ENCODE assay signal across 8 mouse cellular contexts in genomic region chr16:24218162-24218849, GRCm38 (mm10).
DNase-seq lines count a peak whose midpoint lies in the region; ATAC-seq and TF ChIP-seq lines count a peak whose summit lies in the region.
"Had no signal": no experiment of that assay in that cellular context is flagged by ENCODE, and none has a peak within 500 bp of the region (broad histone marks: within the 10 kb centered on the region; RNA-seq: fewer than 3 reads in every experiment).

No protein-coding gene starts in this region.

- peak; percentile 44 for DNase-seq in thymus, adult 2 months
- DNase-seq in thymus, adult 18-20 months: no peak
- peak; percentile 47 for DNase-seq in limb, embryonic 10.5 days (ENCODE audit: low spot score)
- no peak for DNase-seq in adrenal gland, postnatal 4 days (ENCODE audit: low spot score in 2 of 2)
- DNase-seq in lung, postnatal 14 days: no peak

- H3K27ac ChIP-seq in thymus, adult 2 months (ENCODE audit: control insufficient read depth, insufficient read depth, low read length): peak overlapping the region; percentile 74
- H3K27ac ChIP-seq in embryonic facial prominence, embryonic 15.5 days (replicated peaks): peak overlapping the region; percentile 44; the same call in 1 of the 2 replicates
- H3K27ac ChIP-seq in limb, embryonic 10.5 days: peak overlapping the region; percentile 68
- H3K27ac ChIP-seq in neural tube, embryonic 15.5 days (replicated peaks): no peak overlapping the region
- H3K27ac ChIP-seq: lung, embryonic 15.5 days had no signal

- H3K4me1 ChIP-seq in thymus, adult 2 months (replicated peaks; ENCODE audit: control insufficient read depth, insufficient read depth, low read length): peaks cover 59% of the 10 kb centered on the region
- peaks cover 12% of the 10 kb centered on the region for H3K4me1 ChIP-seq in embryonic facial prominence, embryonic 15.5 days
- peaks cover 27% of the 10 kb centered on the region for H3K4me1 ChIP-seq in limb, embryonic 10.5 days
- peaks cover 7% of the 10 kb centered on the region; the same call in 1 of the 2 replicates for H3K4me1 ChIP-seq in neural tube, embryonic 15.5 days

- TF ChIP-seq POLR2A in thymus, adult 2 months (IDR thresholded peaks at IDR 0.05; ENCODE audit: control insufficient read depth, extremely low read depth, insufficient read depth, low read length, poor library complexity): no peak

- H3K9ac ChIP-seq in embryonic facial prominence, embryonic 15.5 days: no peak overlapping the region
- no peak overlapping the region for H3K9ac ChIP-seq in neural tube, embryonic 15.5 days (replicated peaks)
- H3K9ac ChIP-seq: lung, embryonic 15.5 days had no signal

- H3K27me3 ChIP-seq in thymus, adult 2 months (ENCODE audit: control insufficient read depth, insufficient read depth, low read length): no peaks in the 10 kb centered on the region
- H3K27me3 ChIP-seq in embryonic facial prominence, embryonic 15.5 days: no peaks in the 10 kb centered on the region
- no peaks in the 10 kb centered on the region for H3K27me3 ChIP-seq in limb, embryonic 10.5 days (ENCODE audit: low read depth, poor library complexity, severe bottlenecking)
- H3K27me3 ChIP-seq in neural tube, embryonic 15.5 days (replicated peaks): no peaks in the 10 kb centered on the region
- H3K27me3 ChIP-seq: lung, embryonic 15.5 days had no signal

- peak; percentile 84 for ATAC-seq in embryonic facial prominence, embryonic 15.5 days (ENCODE audit: insufficient number of reproducible peaks, low FRiP score, low TSS enrichment, low read depth)
- 0 out of 2 replicates have a peak, but pooled peaks have one; percentile 35 for ATAC-seq in neural tube, embryonic 15.5 days (ENCODE audit: low FRiP score)

- H3K36me3 ChIP-seq in thymus, adult 2 months (ENCODE audit: control insufficient read depth, insufficient read depth, low read length): no peaks in the 10 kb centered on the region
- no peaks in the 10 kb centered on the region for H3K36me3 ChIP-seq in embryonic facial prominence, embryonic 15.5 days
- no peaks in the 10 kb centered on the region for H3K36me3 ChIP-seq in limb, embryonic 10.5 days
- no peaks in the 10 kb centered on the region for H3K36me3 ChIP-seq in neural tube, embryonic 15.5 days
- H3K36me3 ChIP-seq: lung, embryonic 15.5 days had no signal

- H3K4me3 ChIP-seq in thymus, adult 2 months (ENCODE audit: control insufficient read depth, insufficient read depth, low read length): no peak overlapping the region
- H3K4me3 ChIP-seq in embryonic facial prominence, embryonic 15.5 days (replicated peaks): no peak overlapping the region
- H3K4me3 ChIP-seq in limb, embryonic 10.5 days: no peak overlapping the region
- no peak overlapping the region for H3K4me3 ChIP-seq in neural tube, embryonic 15.5 days (replicated peaks)
- H3K4me3 ChIP-seq: lung, embryonic 15.5 days had no signal

- no peak for TF ChIP-seq CTCF in thymus, adult 2 months (IDR thresholded peaks at IDR 0.05; ENCODE audit: borderline replicate concordance, control insufficient read depth, extremely low read depth, insufficient read depth, low read length, poor library complexity)

- 32% methylated on average over 14 of the region's 14 CpGs for WGBS in thymus, adult 2 months
- WGBS in embryonic facial prominence, embryonic 15.5 days: 15% methylated on average over 14 of the region's 14 CpGs
- WGBS in limb, embryonic 10.5 days: 54% methylated on average over 14 of the region's 14 CpGs
- WGBS in neural tube, embryonic 15.5 days: 45% methylated on average over 13 of the region's 14 CpGs

- H3K9me3 ChIP-seq in embryonic facial prominence, embryonic 15.5 days (replicated peaks): no peaks in the 10 kb centered on the region
- no peaks in the 10 kb centered on the region; the same call in 1 of the 2 replicates for H3K9me3 ChIP-seq in limb, embryonic 10.5 days (replicated peaks)
- no peaks in the 10 kb centered on the region for H3K9me3 ChIP-seq in neural tube, embryonic 15.5 days (replicated peaks)
- H3K9me3 ChIP-seq: lung, embryonic 15.5 days had no signal

- peak overlapping the region; percentile 29; the same call in 1 of the 2 replicates for H3K4me2 ChIP-seq in embryonic facial prominence, embryonic 15.5 days (replicated peaks)
- H3K4me2 ChIP-seq in neural tube, embryonic 15.5 days: no peak overlapping the region
- H3K4me2 ChIP-seq: lung, embryonic 15.5 days had no signal

Comparison
In these comparisons a context has a peak if more than half of its experiments do, and no peak if none do; other contexts are left out.
1. DNase-seq: peak in thymus, adult 2 months (single experiment) and limb, embryonic 10.5 days (single experiment); none in thymus, adult 18-20 months (0 of 2), adrenal gland, postnatal 4 days (0 of 2) and lung, postnatal 14 days (single experiment).